Mouse (Mus musculus) liver, embryonic 15.5 days (tissue): ENCODE measurements around the gene Dmrtc2. TPM values are rescaled to one million over a fixed set of nuclear protein-coding genes. Genes with fewer than 3 reads are reported as not detected.
"Not testable (repeated sequence)": the region's sequence is repeated elsewhere in the genome, so short reads cannot be mapped to it uniquely, and the experiment has no call there.

ENCODE experiments used
- ATAC-seq: fragments of 200-750 bp; cut with Nextera tagmentation; 2 replicates; pipeline ENCODE4 v1.8.0; 2017; ENCODE audit warnings: moderate number of reproducible peaks, mild to moderate bottlenecking, moderate library complexity; ENCODE audit not compliant: insufficient read depth
- H3K27ac ChIP-seq: fragments of 300-500 bp; sonication (generic); replicated peaks from 2 replicates; pipeline ENCODE4 v1.5.1; 2015; ENCODE audit warnings: mild to moderate bottlenecking, inconsistent platforms
- H3K27me3 ChIP-seq: fragments of 300-500 bp; sonication (generic); 2 replicates; pipeline ENCODE4 v1.6.1; 2015; ENCODE audit warnings: mild to moderate bottlenecking, inconsistent platforms
- H3K36me3 ChIP-seq: fragments of 300-500 bp; sonication (generic); replicated peaks from 2 replicates; pipeline ENCODE4 v1.6.1; 2015; ENCODE audit warnings: moderate library complexity, mild to moderate bottlenecking, inconsistent platforms
- H3K4me1 ChIP-seq: fragments of 300-500 bp; sonication (generic); replicated peaks from 2 replicates; pipeline ENCODE4 v1.6.1; 2015; ENCODE audit warnings: inconsistent platforms
- H3K4me2 ChIP-seq: fragments of 300-500 bp; sonication (generic); 2 replicates; pipeline ENCODE4 v1.6.1; 2015; ENCODE audit warnings: moderate library complexity, mild to moderate bottlenecking, inconsistent platforms
- H3K4me3 ChIP-seq: fragments of 300-500 bp; sonication (generic); replicated peaks from 2 replicates; pipeline ENCODE4 v1.5.1; 2015; ENCODE audit warnings: mild to moderate bottlenecking, inconsistent platforms
- H3K9ac ChIP-seq: fragments of 300-500 bp; sonication (generic); 2 replicates; pipeline ENCODE4 v1.6.1; 2015; ENCODE audit warnings: moderate library complexity, mild to moderate bottlenecking, inconsistent platforms
- H3K9me3 ChIP-seq: fragments of 300-500 bp; sonication (generic); replicated peaks from 2 replicates; pipeline ENCODE4 v1.6.1; 2016; ENCODE audit warnings: inconsistent platforms
- WGBS: fragments of 180-500 bp; shearing (Covaris S2); methylation state at CpG from one replicate; pipeline ENCODE4 v1.1.7; 2015; ENCODE audit warnings: mixed read lengths; ENCODE audit not compliant: insufficient replicate concordance; 5-methylcytosine and 5-hydroxymethylcytosine counted together
- polyA plus RNA-seq: library from polyadenylated mRNA; unstranded; fragments of >200 nt; fragmentation: Nextera tagmentation; extraction: Ambion mirVana; gene quantifications from 2 replicates; pipeline ENCODE4 v1.2.1, GENCODE M21; 2015

Dmrtc2 gene
- not detected in 2 replicates for polyA plus RNA-seq

DNA sequence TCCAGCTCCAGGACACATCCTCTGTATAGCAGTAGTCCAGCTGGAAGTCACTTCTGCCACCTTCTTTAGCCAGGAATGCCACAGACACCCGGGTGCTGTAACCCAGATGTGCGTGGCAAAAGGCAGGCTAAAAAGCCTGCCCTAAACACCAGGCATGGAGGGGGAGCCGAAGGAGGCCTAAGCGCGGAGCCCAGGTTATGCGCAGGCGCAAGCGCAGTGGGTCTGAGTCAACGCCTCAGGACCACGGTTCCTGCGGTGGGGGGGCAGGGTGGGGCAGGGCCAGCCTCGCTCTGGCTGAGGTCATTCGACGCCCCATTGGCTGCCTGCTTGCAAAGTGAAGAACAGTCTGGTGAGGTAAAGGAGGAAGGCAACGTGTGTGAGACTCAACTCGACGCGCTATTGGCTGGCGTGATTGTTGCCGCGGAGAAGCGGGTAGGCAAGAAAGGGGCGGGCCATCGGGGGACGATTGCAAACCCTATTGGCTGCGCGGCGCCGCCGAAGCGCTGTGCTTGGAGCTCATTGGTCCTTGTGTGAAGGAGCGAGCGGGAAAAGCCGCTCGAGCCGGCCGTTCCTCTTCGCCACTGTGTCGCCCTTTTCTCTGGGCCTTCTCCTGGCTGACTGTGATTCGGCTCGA is at the start of gene Dmrtc2, which contains the start of gene Lypd4:
Dmrtc2 (plus strand) TSS at position 526 of the 634 bp plus-strand sequence.
Lypd4 (minus strand) TSS at position 410 of the 634 bp plus-strand sequence.
- WGBS: 47% methylated on average over 39 of the region's 41 CpGs
- Histone ChIP-seq H3K36me3 (no peaks in the 10 kb centered on the region), H3K9me3 (no peaks in the 10 kb centered on the region), H3K4me1 (0 out of 2 replicates have a peak, but pooled peaks cover 6% of the 10 kb centered on the region), H3K27ac (no peak within 1 kb of the TSS), H3K4me3 (no peak within 1 kb of the TSS), H3K4me2 (no peak within 1 kb of the TSS), H3K27me3 (peaks cover 71% of the 10 kb centered on the region), H3K9ac (no peak within 1 kb of the TSS)
- ATAC-seq: no peak

DNA sequence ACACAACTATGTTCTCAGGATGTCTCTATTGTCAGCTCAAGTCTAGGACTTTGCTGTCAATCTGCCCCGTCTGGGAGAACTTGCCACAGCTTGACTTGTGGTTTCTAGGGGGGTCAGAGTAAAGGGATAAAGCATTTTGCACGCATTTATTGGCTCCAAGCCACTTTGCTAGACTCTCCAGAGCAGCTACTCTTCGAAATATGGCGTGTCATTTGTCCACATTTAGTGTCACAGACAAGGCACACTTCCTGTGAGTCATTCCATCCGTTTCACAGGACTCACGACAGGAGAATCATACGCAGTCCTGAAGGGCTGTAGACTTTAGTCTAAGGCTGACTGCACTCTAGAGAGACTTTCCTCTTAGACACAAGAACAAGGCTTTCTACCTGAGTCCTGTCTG is 45.4 kb upstream of the Dmrtc2 start:
- no peak overlapping the region for H3K4me3 ChIP-seq
- H3K27ac ChIP-seq: no peak overlapping the region
- 23% methylated on average over 7 of the region's 7 CpGs for WGBS
- H3K4me2 ChIP-seq: no peak overlapping the region
- no peak overlapping the region for H3K9ac ChIP-seq
- H3K27me3 ChIP-seq: no peaks in the 10 kb centered on the region
- H3K4me1 ChIP-seq: no peaks in the 10 kb centered on the region
- ATAC-seq: no peak
- no peaks in the 10 kb centered on the region for H3K36me3 ChIP-seq
- no peaks in the 10 kb centered on the region for H3K9me3 ChIP-seq

DNA sequence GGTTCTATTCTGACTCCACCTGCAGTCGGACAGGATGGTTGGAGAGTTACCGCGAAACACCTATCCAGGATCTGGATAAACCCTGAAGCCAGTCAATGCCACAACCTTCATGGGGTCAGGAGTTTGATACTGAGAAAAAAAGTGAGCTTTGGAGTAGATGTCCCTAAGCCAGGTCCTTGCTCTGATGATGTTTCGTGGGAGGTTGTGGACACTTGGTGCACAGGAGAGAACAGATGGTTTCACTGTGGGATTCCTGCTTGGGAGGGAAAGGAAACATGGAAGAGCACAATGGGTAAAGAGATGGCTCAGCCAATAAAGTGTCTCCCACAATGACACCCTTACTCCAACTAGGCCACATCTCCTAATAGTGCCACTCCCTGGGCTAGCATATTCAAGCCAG is 42.7 kb upstream of the Dmrtc2 start:
- 72% methylated on average over 4 of the region's 4 CpGs for WGBS
- Histone ChIP-seq H3K27ac (no peak overlapping the region), H3K27me3 (no peaks in the 10 kb centered on the region; the same call in 1 of the 2 replicates), H3K4me1 (no peaks in the 10 kb centered on the region), H3K36me3 (no peaks in the 10 kb centered on the region), H3K4me3 (no peak overlapping the region), H3K9me3 (no peaks in the 10 kb centered on the region), H3K4me2 (no peak overlapping the region), H3K9ac (no peak overlapping the region)
- ATAC-seq: no peak

DNA sequence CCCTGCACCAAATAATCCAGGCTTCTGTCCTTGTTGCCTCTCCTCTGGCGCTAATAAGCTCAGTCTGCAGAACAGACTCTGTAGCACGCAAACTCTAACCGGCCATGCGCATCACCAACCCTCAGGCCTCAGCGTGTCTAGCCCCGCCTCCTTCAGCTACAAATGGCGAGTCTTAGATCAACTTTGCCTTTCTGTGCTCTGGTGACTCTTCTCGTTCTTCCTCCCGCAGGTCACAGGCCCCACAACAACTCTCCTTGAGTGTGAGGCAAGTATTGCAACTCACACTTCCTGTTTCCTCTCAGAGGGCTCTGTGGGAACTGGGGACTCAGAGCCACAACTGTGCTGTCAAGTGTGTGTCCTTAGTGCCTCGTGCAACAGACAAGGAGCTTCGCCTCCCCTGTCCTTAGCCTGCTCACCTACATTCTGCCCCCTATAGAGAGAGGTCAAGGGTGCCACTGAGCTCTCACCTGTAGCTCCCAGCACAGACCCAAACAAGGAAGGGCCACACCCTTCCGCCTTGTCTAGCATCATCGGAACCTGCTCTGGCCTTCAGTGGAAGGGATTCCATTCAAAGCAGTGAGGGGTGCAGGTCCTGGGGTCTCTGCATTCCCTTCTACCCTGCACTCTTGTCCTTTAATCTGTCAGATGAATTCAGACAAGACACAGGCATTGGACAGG is 31.0 kb upstream of the Dmrtc2 start:
- ATAC-seq, H3K9me3 ChIP-seq, H3K27me3 ChIP-seq, H3K4me3 ChIP-seq, H3K4me1 ChIP-seq, H3K4me2 ChIP-seq, H3K36me3 ChIP-seq, H3K9ac ChIP-seq: not testable (repeated sequence)
- peak overlapping the region; percentile 55; the same call in 1 of the 2 replicates for H3K27ac ChIP-seq
- 40% methylated on average over 12 of the region's 13 CpGs for WGBS

DNA sequence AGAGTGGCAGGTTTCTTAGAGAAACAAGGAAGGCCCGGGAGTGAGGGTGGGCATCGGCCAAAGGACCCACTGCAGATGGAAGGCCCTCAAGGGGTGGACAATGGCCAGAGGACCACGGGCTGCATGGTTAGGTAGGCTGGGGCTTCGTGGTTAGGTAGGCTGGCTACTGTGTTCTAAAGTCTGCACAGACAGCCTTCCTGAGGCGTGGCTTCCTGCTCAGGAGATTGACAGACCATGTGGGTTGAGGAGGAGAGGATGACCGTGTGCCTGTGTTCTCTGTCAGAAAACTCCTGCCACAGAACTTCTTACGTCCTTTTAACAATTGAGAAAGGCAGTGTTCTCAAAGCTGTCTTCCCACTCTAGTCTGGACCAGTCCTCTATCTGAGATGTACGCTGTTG is 30.4 kb upstream of the Dmrtc2 start:
- no peaks in the 10 kb centered on the region for H3K4me1 ChIP-seq
- 37% methylated on average over 8 of the region's 8 CpGs for WGBS
- H3K27ac ChIP-seq: peak overlapping the region; percentile 55; the same call in 1 of the 2 replicates
- H3K9me3 ChIP-seq: no peaks in the 10 kb centered on the region
- H3K9ac ChIP-seq: no peak overlapping the region
- no peak for ATAC-seq
- H3K27me3 ChIP-seq: no peaks in the 10 kb centered on the region
- H3K36me3 ChIP-seq: no peaks in the 10 kb centered on the region
- H3K4me3 ChIP-seq: no peak overlapping the region
- no peak overlapping the region for H3K4me2 ChIP-seq

DNA sequence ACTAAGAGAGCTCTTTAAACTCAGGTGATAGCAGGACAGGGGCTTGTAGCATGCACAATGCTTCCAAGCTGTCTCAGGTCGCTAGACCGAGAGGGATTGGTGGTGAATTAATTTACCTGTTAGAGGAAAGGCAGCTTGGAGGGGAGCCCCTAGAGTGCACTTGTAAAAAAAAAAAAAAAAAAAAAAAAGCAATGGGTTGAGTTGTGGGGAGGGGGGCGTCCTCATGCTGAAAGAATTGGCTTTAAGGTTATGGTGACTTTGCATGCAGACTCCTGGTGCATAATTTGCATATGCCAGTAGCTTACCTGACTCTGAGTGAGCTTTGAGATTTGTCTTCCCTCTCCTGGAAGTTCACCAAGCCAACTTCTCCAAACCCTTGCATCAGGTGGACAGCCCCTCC is 29.5 kb upstream of the Dmrtc2 start:
- Histone ChIP-seq H3K4me2 (no peak overlapping the region), H3K9ac (no peak overlapping the region), H3K27me3 (no peaks in the 10 kb centered on the region), H3K4me1 (peaks cover 4% of the 10 kb centered on the region), H3K4me3 (no peak overlapping the region), H3K36me3 (no peaks in the 10 kb centered on the region), H3K27ac (no peak overlapping the region), H3K9me3 (no peaks in the 10 kb centered on the region)
- WGBS: 62% methylated on average over 3 of the region's 3 CpGs
- no peak for ATAC-seq

DNA sequence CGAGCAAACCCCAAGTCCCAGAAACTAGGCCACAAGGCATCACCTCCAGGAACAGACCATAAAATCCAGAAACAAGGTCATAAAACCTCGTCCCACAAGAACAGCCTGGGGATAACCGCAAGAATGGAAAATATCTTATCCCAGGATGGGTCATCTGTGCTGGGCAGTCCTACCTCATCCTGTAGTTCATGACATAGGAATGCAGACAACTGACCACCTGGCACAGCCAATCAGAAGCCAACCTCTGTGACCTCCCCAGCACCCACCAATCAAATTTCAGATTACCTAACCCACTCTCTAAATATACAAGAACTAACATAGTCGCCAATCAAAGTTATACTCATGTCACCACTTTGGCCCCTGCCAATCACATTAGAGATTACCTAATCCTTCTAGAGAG is 28.8 kb upstream of the Dmrtc2 start:
- Histone ChIP-seq H3K9me3 (no peaks in the 10 kb centered on the region), H3K9ac (no peak overlapping the region), H3K4me3 (no peak overlapping the region), H3K4me1 (peaks cover 11% of the 10 kb centered on the region), H3K4me2 (no peak overlapping the region), H3K36me3 (no peaks in the 10 kb centered on the region), H3K27me3 (no peaks in the 10 kb centered on the region), H3K27ac (no peak overlapping the region)
- 61% methylated on average over 4 of the region's 4 CpGs for WGBS
- ATAC-seq: no peak

DNA sequence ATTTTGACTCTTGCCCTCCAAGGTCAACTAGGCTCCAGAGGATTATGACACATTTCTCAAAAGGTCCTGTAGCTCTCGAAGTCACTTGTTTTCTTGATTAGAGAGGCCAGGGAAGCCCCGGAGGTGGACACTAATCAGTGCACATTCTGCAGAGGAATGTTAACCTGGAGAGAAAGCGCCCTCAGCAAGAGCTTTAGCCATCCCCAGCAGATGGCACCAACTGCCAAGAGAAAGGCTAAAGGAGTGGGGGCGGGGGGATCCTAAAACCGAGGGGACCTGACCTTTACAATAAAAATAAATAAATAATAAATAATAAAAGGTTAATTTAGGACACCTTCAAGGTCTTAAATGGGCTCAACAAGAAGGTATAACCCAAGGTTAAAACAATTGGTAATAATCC is 25.7 kb upstream of the Dmrtc2 start:
- Histone ChIP-seq H3K9me3 (no peaks in the 10 kb centered on the region), H3K4me3 (no peak overlapping the region), H3K36me3 (no peaks in the 10 kb centered on the region), H3K27ac (no peak overlapping the region), H3K4me2 (no peak overlapping the region), H3K4me1 (peaks cover 25% of the 10 kb centered on the region), H3K9ac (no peak overlapping the region), H3K27me3 (no peaks in the 10 kb centered on the region)
- ATAC-seq: no peak
- WGBS: 45% methylated on average over 5 of the region's 5 CpGs

DNA sequence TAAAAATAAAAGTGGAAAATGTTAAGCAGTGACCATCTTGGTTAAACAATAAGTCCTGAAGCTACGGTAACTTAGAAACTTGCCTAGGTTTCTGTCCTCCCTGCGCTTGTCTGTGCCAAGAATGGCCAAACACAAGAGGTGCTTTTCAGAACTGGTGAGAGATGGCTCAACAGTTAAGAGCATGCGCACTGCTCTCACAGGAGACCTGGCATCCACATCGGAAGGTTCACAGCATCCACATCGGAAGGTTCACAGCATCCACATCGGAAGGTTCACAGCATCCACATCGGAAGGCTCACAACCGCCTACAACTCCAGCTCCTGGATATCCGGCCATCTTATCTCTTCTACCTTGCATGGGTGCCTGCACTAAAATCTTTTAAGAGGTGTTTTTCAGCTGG is 24.7 kb upstream of the Dmrtc2 start:
- peaks cover 36% of the 10 kb centered on the region for H3K4me1 ChIP-seq
- no peak overlapping the region for H3K9ac ChIP-seq
- no peak overlapping the region for H3K4me2 ChIP-seq
- H3K36me3 ChIP-seq: no peaks in the 10 kb centered on the region
- no peak overlapping the region for H3K27ac ChIP-seq
- no peak for ATAC-seq
- no peaks in the 10 kb centered on the region for H3K9me3 ChIP-seq
- 74% methylated on average over 9 of the region's 9 CpGs for WGBS
- H3K27me3 ChIP-seq: no peaks in the 10 kb centered on the region
- H3K4me3 ChIP-seq: no peak overlapping the region

DNA sequence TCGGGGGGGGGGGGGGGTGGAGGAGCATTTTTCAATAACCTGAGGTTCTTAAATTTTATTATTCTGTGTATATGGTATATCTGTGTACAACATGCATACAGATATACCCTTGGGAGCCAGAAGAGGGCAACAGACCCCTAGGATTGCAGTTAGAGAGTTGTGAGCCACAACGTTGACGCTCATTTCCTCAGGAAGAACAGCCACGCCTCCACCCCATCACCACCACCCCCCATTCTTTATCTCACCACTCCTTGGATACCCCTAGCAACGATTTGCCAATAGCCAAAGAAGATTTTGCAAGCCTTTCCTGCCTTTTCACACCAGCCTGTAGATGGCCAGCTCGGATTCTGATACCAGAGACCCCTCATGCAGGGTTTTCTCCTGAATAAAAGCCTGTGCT is 24.1 kb upstream of the Dmrtc2 start:
- peak overlapping the region; percentile 4; the same call in 1 of the 2 replicates for H3K27ac ChIP-seq
- peak; percentile 53 for ATAC-seq
- H3K9me3 ChIP-seq: no peaks in the 10 kb centered on the region
- no peak overlapping the region for H3K4me3 ChIP-seq
- no peak overlapping the region for H3K9ac ChIP-seq
- H3K4me1 ChIP-seq: peaks cover 41% of the 10 kb centered on the region
- WGBS: under 1% methylated on average over 6 of the region's 6 CpGs
- no peaks in the 10 kb centered on the region for H3K36me3 ChIP-seq
- peak overlapping the region; percentile 2; the same call in 1 of the 2 replicates for H3K4me2 ChIP-seq
- H3K27me3 ChIP-seq: no peaks in the 10 kb centered on the region

DNA sequence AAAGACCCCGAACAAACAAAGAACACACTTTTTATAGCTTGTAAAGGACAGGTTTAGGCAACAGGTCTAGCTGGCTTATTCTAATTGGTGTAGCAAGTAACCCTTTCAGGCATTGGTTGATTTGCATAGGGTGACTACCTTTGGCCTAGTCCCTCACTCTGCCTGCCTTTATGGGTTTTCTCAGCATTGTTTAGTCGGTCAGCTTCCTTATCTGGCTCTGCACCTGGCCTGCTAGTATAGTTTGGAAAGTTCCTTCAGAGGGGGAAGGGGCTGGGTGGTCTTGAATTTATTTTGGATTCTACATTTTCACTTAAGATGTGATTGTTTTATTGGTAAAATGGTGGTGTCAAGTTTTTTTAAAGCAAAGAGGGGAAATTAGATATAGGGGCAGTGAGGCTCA is 23.3 kb upstream of the Dmrtc2 start:
- H3K27ac ChIP-seq: peak overlapping the region; percentile 4; the same call in 1 of the 2 replicates
- H3K9me3 ChIP-seq: not testable (repeated sequence)

More for the DNA sequence above, 23.3 kb upstream of the Dmrtc2 start:
- H3K4me2 ChIP-seq, H3K27me3 ChIP-seq, H3K9ac ChIP-seq, ATAC-seq, H3K36me3 ChIP-seq, H3K4me3 ChIP-seq: not testable (repeated sequence)
- 23% methylated on average over 2 of the region's 2 CpGs for WGBS
- H3K4me1 ChIP-seq: peaks cover 50% of the 10 kb centered on the region
